Mouse (Mus musculus) forebrain, embryonic 14.5 days (tissue): ENCODE measurements around the gene Rabac1. TPM values are rescaled to one million over a fixed set of nuclear protein-coding genes. Genes with fewer than 3 reads are reported as not detected.

Experiments used
- ATAC-seq: fragments of 200-750 bp; cut with Nextera tagmentation; 2 replicates; pipeline ENCODE4 v1.8.0; 2017; ENCODE audit warnings: mild to moderate bottlenecking, moderate library complexity
- DNase-seq: peaks from one replicate; pipeline ENCODE4 v3.0.0-alpha.2; 2015; ENCODE audit warnings: low spot score
- H3K27ac ChIP-seq: fragments of 300-500 bp; sonication (generic); 2 replicates; pipeline ENCODE4 v1.5.1; 2014; ENCODE audit warnings: low read depth, mild to moderate bottlenecking, control low read depth, low read length, moderate library complexity
- H3K27me3 ChIP-seq: fragments of 300-500 bp; sonication (generic); replicated peaks from 2 replicates; pipeline ENCODE4 v1.6.1; 2014; ENCODE audit warnings: low read length, control low read depth, mixed read lengths; ENCODE audit not compliant: control insufficient read depth, insufficient read depth
- H3K36me3 ChIP-seq: fragments of 300-500 bp; sonication (generic); 2 replicates; pipeline ENCODE4 v1.6.1; 2014; ENCODE audit warnings: low read length, control low read depth; ENCODE audit not compliant: control insufficient read depth, insufficient read depth
- H3K4me1 ChIP-seq: fragments of 300-500 bp; sonication (generic); 2 replicates; pipeline ENCODE4 v1.6.1; 2014; ENCODE audit warnings: antibody characterized with exemption, low read length, control low read depth; ENCODE audit not compliant: control insufficient read depth, insufficient read depth
- H3K4me2 ChIP-seq: fragments of 300-500 bp; sonication (generic); 2 replicates; pipeline ENCODE4 v1.6.1; 2014; ENCODE audit warnings: mild to moderate bottlenecking, control low read depth, low read length
- H3K4me3 ChIP-seq: fragments of 300-500 bp; sonication (generic); 2 replicates; pipeline ENCODE4 v1.5.1; 2014; ENCODE audit warnings: low read depth, low read length, control low read depth
- H3K9ac ChIP-seq: fragments of 300-500 bp; sonication (generic); 2 replicates; pipeline ENCODE4 v1.6.1; 2014; ENCODE audit warnings: mild to moderate bottlenecking, low read length, control low read depth, moderate library complexity
- H3K9me3 ChIP-seq: fragments of 300-500 bp; sonication (generic); replicated peaks from 2 replicates; pipeline ENCODE4 v1.6.1; 2016; ENCODE audit warnings: low read length, control low read depth, mixed read lengths; ENCODE audit not compliant: control insufficient read depth
- WGBS: fragments of 180-500 bp; shearing (Covaris S2); extraction: QIAGEN DNeasy Blood & Tissue Kit; methylation state at CpG from one replicate; pipeline ENCODE4 v1.1.7; 2014; 5-methylcytosine and 5-hydroxymethylcytosine counted together
- polyA plus RNA-seq: library from polyadenylated mRNA; unstranded; fragments of >200 nt; fragmentation: Nextera tagmentation; extraction: Ambion mirVana; gene quantifications from 2 replicates; pipeline ENCODE4 v1.2.1, GENCODE M21; 2014

Rabac1 gene
- polyA plus RNA-seq, 1 experiment from 2014 or later: 248 TPM

DNA sequence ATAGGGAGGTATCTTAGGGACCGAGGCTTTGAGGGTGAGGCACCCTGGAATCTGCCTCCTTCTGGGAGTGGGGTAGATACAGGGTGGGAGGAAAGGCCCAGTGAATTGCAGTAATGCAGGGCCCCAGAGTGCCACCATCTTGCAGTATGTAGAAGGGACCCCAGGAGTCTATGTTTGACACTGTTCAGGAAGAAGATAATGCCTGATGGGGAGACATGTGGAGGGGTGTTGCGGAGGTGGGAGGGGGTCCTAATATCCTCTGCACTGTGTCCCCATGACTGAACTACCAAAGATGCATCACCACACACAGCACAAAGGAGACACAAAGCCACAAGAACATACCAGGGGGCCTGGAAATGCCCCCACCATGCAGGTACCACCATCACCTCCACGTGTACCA is 33.6 kb upstream of the Rabac1 start:
- no peaks in the 10 kb centered on the region for H3K36me3 ChIP-seq
- H3K4me1 ChIP-seq: peaks cover 56% of the 10 kb centered on the region
- 68% methylated on average over 3 of the region's 3 CpGs for WGBS
- H3K9ac ChIP-seq: peak overlapping the region; percentile 86
- H3K27me3 ChIP-seq: peaks cover 11% of the 10 kb centered on the region; the same call in 1 of the 2 replicates
- peak overlapping the region; percentile 65 for H3K4me3 ChIP-seq
- H3K27ac ChIP-seq: peak overlapping the region; percentile 93
- DNase-seq: no peak
- H3K9me3 ChIP-seq: no peaks in the 10 kb centered on the region
- peak overlapping the region; percentile 90 for H3K4me2 ChIP-seq
- peak; percentile 22; the same call in 1 of the 2 replicates for ATAC-seq

DNA sequence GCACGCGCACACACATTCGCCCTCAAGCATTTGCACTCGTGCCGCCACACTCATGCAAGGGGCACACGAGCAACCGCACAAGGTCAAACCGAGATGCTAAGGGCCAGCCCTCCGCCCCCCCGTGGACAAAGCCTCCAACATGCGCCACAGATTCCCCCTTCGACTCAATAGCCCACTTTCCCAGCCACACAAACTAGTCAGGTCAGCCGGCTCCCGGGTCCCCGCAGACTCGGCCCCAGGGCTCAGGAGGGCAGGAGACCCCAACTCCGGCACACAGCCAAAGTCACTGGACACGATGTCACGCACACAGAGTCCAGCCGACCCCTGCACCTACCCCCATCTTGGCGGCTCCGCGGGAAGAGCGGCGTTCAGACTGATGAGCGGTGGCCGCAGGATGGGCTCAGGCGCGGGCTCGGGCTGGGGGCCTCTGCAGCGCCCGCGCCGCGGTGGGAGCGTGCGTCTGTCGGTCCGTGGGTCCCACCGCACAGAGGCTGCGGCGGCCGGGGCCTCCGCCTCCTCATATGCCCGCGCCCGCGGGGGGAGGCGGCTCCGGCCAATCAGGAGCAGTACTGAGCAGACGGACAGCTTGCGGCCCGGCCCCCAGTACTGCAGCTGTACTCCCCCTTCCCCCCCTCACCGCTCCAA is 33.0 kb upstream of the Rabac1 start, which contains the start of gene Atp1a3:
Atp1a3 (minus strand) TSS at position 538 of the 645 bp plus-strand sequence.
- peak; percentile 89 for ATAC-seq
- H3K27me3 ChIP-seq: 0 out of 2 replicates have a peak, but pooled peaks cover 8% of the 10 kb centered on the region
- peak within 1 kb of the TSS; percentile 90 for H3K4me2 ChIP-seq
- under 1% methylated on average over 52 of the region's 54 CpGs for WGBS
- peak; percentile 89 for DNase-seq
- peak within 1 kb of the TSS; percentile 93 for H3K27ac ChIP-seq
- H3K4me1 ChIP-seq: peaks cover 52% of the 10 kb centered on the region
- H3K36me3 ChIP-seq: peaks cover 5% of the 10 kb centered on the region
- H3K9ac ChIP-seq: peak within 1 kb of the TSS; percentile 86
- no peaks in the 10 kb centered on the region for H3K9me3 ChIP-seq
- peak within 1 kb of the TSS; percentile 65 for H3K4me3 ChIP-seq

DNA sequence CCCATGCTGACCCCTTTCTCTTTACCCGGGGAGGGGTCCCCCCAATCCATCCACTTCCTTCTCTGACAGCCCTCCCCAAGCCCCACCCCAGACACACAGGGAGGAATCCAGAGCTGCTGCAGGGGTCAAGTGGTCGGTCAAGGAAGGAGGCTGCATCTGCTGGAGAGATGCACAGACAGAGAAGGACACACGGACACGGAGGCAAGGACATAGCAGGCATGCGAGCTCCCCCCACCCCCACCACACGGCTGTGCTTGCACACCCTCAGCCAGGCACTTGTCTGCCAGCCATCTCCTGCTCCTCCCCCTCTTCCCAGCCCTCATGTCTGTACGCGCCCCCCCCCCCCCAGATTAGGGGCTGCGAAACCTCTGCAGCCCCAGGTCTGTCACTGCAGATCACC is 32.3 kb upstream of the Rabac1 start:
- ATAC-seq (no peak), DNase-seq (peak; percentile 25)
- Histone ChIP-seq H3K4me3 (peak overlapping the region; percentile 65), H3K9me3 (no peaks in the 10 kb centered on the region), H3K36me3 (peaks cover 12% of the 10 kb centered on the region), H3K27me3 (0 out of 2 replicates have a peak, but pooled peaks cover 6% of the 10 kb centered on the region), H3K4me2 (peak overlapping the region; percentile 90), H3K4me1 (peaks cover 45% of the 10 kb centered on the region), H3K9ac (peak overlapping the region; percentile 86), H3K27ac (peak overlapping the region; percentile 93)
- 34% methylated on average over 7 of the region's 9 CpGs for WGBS

DNA sequence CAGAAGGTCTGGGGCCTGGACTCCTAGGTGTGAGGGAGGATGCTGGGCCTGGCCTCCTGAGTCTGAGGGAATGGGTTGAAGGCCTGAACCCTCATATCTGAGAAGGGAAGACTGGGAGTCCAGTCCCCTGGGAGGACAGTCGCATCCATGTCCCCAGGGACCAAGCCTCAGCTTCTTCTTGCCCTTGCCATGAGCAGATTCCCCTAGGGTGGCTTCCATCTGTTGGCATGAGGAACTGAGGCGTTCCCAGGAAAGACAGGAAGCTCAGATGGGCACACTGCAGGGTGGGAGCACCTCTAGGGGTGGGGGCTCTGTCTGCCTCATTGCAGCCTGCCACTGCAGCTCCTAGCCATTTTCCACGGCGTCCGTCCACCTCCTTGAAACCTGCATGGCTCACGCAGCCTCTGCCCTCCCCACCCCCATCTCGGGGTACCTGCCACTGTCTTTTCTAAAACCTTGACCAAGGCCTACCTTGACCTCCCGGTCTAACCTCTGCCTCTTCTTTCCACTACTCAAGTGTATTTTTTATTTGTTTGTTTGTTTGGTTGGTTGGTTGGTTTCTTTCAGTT is 31.4 kb upstream of the Rabac1 start:
- ATAC-seq: no peak
- WGBS: 83% methylated on average over 8 of the region's 8 CpGs
- H3K9me3 ChIP-seq: no peaks in the 10 kb centered on the region
- peaks cover 39% of the 10 kb centered on the region for H3K4me1 ChIP-seq
- no peak for DNase-seq
- H3K36me3 ChIP-seq: peaks cover 18% of the 10 kb centered on the region
- H3K27me3 ChIP-seq: no peaks in the 10 kb centered on the region
- peak overlapping the region; percentile 65 for H3K4me3 ChIP-seq
- peak overlapping the region; percentile 45 for H3K9ac ChIP-seq
- peak overlapping the region; percentile 90 for H3K4me2 ChIP-seq
- 0 out of 2 replicates have a peak overlapping the region, but pooled peaks have one; percentile 18 for H3K27ac ChIP-seq

DNA sequence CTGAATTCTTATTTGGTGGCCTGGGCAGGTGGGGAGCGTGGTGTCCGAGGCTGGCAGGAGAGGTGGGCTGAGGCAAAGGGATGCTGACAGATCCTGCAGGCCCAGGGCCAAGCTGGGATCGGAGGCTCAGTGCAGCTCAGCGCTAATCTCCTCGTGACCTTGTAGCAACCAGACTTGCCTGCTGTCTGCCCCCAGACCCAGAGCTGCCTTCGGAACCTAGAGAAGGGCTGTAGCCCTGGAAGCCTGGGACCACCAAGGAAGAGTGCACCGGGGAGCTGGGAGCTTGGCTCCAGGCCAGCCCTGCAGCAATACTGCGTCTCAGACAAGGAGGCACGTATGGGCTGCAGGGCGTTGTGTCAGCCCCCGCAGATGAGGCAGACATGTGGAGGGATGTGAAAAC is 30.7 kb upstream of the Rabac1 start:
- Histone ChIP-seq H3K9ac (peak overlapping the region; percentile 45), H3K27me3 (no peaks in the 10 kb centered on the region), H3K4me2 (peak overlapping the region; percentile 90), H3K4me1 (peaks cover 33% of the 10 kb centered on the region), H3K36me3 (peaks cover 23% of the 10 kb centered on the region), H3K27ac (no peak overlapping the region), H3K9me3 (no peaks in the 10 kb centered on the region), H3K4me3 (peak overlapping the region; percentile 65)
- ATAC-seq (no peak), DNase-seq (peak; percentile 38)
- 19% methylated on average over 11 of the region's 11 CpGs for WGBS

DNA sequence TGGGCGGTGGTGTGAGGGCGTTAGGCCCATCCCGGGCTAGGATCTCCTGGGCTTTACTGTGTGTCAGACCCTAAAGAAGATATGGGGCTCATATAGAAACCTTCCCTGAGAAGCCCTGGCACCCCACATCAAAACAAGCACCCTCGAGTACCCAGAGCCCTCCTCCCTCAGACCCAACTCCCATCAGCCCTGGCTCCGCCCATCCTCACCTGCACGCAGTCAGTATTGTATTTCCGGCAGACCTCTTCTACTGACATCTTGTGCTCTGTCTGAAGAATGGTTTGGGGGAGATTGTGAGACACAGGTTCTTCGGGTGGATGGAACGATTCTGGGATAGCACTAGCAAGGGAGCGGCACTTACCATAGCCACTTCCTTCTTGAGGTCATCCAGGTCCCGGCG is 28.2 kb upstream of the Rabac1 start:
- Histone ChIP-seq H3K36me3 (peaks cover 41% of the 10 kb centered on the region), H3K4me3 (no peak overlapping the region), H3K4me2 (no peak overlapping the region), H3K27me3 (no peaks in the 10 kb centered on the region), H3K4me1 (peaks cover 13% of the 10 kb centered on the region), H3K27ac (no peak overlapping the region), H3K9ac (no peak overlapping the region; the same call in 1 of the 2 replicates), H3K9me3 (no peaks in the 10 kb centered on the region)
- WGBS: 80% methylated on average over 12 of the region's 12 CpGs
- DNase-seq (no peak), ATAC-seq (no peak)

DNA sequence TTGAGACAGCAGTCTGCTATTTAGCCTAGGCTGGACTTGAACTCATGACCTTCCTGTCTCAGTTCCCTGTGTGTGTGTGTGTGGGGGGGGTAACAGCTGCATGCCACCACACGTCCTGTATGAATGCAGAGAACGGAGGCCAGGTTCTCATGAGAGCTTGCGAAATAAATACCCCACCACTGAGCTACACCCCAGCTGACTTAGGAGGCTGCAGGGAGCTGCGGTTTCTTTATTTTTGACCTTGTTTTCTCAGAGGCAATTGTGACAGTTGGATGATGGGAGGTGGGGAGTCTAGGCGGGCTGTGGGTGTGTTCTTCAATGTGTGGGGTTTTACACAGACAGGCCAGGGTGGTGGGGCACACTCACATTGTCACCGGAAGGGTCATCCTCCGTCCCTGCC is 27.7 kb upstream of the Rabac1 start:
- Histone ChIP-seq H3K27ac (no peak overlapping the region), H3K9me3 (no peaks in the 10 kb centered on the region), H3K4me3 (no peak overlapping the region), H3K27me3 (no peaks in the 10 kb centered on the region), H3K4me1 (peaks cover 13% of the 10 kb centered on the region), H3K9ac (no peak overlapping the region), H3K4me2 (no peak overlapping the region), H3K36me3 (peaks cover 42% of the 10 kb centered on the region)
- WGBS: 83% methylated on average over 7 of the region's 7 CpGs
- ATAC-seq (no peak), DNase-seq (no peak)

DNA sequence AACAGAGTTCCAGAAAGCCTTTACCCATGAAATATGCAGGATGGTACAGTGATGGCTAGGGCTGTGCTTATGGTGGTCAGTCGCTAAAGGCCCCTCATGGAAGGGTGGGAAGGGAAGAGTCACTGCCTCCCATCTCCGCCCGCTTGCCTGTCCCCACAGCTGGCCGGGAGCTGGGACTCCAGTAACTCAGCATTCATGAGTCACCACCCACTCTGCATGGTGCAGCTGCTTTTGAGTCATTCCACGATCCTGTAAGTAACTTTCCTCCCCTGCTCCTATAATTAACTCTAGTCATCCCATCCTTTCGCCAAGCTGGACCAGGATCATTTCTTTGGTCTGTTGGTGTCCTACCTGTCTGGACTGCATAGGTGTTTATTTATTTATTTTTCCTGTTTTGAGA is 20.5 kb upstream of the Rabac1 start:
- DNase-seq (no peak), ATAC-seq (no peak)
- no peaks in the 10 kb centered on the region for H3K4me1 ChIP-seq
- 82% methylated on average over 6 of the region's 6 CpGs for WGBS
- H3K27ac ChIP-seq: no peak overlapping the region
- no peaks in the 10 kb centered on the region for H3K9me3 ChIP-seq
- no peak overlapping the region for H3K4me2 ChIP-seq
- peaks cover 85% of the 10 kb centered on the region for H3K36me3 ChIP-seq
- no peaks in the 10 kb centered on the region for H3K27me3 ChIP-seq
- no peak overlapping the region for H3K9ac ChIP-seq
- H3K4me3 ChIP-seq: no peak overlapping the region

DNA sequence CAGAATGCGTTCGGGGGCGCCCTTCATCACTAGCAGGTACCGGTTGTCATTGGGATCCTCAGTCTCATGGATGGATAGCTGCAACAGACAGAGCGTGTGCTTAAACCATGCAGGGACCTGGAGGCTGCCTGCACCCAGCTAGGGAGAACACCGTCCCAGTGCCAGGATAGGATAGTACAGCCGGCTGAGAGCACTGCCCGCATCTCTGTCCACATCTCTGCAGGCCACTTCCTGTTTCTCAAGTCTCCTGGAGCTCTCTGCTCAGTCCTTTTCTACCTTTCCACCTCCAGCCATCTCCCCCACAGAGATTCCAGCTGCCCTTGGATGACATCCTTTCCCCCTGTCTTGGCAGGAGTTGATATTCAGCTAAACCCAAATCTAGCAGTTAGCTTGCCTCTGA is 17.9 kb upstream of the Rabac1 start:
- DNase-seq (no peak), ATAC-seq (no peak)
- H3K9me3 ChIP-seq: no peaks in the 10 kb centered on the region
- no peak overlapping the region for H3K4me2 ChIP-seq
- no peak overlapping the region for H3K4me3 ChIP-seq
- 72% methylated on average over 8 of the region's 8 CpGs for WGBS
- no peaks in the 10 kb centered on the region for H3K27me3 ChIP-seq
- peaks cover 91% of the 10 kb centered on the region for H3K36me3 ChIP-seq
- no peak overlapping the region for H3K9ac ChIP-seq
- H3K4me1 ChIP-seq: no peaks in the 10 kb centered on the region
- no peak overlapping the region for H3K27ac ChIP-seq
